Mouse (Mus musculus) cerebellum, adult 2 months (tissue): ENCODE results near the gene Egfem1.

Experiments
- CTCF ChIP-seq: fragments of 200-500 bp; IDR thresholded peaks from 2 replicates; pipeline ENCODE4 v1.5.1; 2011; ENCODE audit warnings: low read depth, mild to moderate bottlenecking, control low read depth, low read length, moderate library complexity, borderline replicate concordance; ENCODE audit not compliant: insufficient read depth
- POLR2A ChIP-seq: fragments of 200-500 bp; IDR thresholded peaks from 2 replicates; pipeline ENCODE4 v1.6.1; 2011; ENCODE audit warnings: low read length, control low read depth, borderline replicate concordance; ENCODE audit not compliant: insufficient read depth

DNA sequence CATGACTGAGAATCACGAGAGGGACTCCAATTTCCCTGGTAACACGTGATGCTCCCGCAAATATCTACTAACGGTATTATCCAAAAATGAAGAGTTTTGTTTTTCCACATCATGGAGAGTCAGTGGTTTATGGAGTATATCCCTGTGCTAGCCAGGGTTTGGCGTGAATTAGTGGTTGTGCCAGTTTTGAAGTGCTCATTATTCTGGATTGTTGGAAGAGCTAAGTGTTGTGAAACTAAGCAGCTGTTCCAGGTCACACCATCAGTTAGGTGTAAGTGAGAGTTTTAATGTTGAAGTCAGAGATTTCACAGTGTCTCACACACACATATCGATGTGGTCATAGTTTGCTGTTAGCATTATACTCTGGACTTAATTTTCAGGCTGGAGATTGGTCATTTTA, 120.7 kb downstream of the Egfem1 start:
- TF ChIP-seq CTCF (no peak), POLR2A (no peak)
